Mouse (Mus musculus) frontal cortex, postnatal 36 days (tissue): Measurements from ENCODE around the gene Snrnp27.

Source experiments
- DNase-seq, 2 experiments: peaks; one replicate each; pipeline ENCODE4 v3.0.0; 2022; ENCODE audit warnings: low spot score in 2 of 2

Gene Snrnp27

DNA sequence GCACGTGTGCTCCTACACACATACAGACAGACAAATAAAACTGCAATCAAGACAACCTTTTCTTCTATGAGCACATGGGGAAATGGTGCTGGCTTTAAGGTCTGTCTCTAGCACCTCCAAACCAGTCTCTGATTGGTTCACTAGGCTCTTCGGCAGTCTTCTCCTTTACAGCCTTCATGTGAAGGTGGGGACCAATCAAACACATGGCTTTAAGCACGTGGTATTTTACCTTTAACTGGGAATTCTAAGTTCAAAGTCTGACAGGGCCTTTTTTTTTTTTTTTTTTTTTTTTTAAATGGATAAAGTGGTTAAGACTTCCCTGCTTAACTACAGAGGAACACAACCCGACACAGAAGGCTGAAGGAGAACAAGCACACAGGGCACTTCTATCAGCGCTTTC, 19.2 kb downstream of the Snrnp27 start:
- no peak for DNase-seq

DNA sequence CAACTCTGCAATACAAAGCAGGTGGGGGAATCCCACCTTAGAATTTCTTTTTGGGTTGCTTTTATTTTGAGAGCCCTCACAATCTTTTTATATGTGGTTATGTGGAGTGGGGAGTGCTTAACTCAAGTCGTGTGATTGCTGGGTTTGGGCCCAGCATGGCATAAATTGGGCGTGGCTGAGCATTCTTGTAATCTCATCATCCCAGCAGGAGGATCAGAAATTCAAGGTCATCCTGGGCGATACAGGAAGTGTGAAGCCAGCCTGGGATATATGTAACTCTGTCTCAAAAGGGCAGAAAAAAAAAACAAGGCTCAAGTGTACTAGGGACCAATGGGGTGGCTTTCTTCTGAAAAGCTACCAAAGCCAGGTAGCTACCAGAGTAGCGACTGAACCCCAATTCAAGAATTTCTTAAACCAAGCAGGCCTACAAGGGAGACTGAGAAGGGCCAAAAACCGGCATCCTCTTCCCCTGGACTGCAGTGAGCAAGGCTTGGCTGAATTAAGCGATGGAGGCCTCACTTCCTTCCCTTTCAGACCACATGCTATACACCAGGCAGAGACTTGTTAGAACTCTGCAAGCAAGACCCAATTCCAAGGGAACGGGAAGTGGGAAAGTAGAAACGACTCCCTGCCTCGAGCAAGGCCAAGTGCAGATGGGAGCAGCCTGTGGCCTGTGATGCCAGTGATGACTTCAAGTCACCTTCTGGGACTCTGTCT, 24.0 kb downstream of the Snrnp27 start:
- no peak for DNase-seq

DNA sequence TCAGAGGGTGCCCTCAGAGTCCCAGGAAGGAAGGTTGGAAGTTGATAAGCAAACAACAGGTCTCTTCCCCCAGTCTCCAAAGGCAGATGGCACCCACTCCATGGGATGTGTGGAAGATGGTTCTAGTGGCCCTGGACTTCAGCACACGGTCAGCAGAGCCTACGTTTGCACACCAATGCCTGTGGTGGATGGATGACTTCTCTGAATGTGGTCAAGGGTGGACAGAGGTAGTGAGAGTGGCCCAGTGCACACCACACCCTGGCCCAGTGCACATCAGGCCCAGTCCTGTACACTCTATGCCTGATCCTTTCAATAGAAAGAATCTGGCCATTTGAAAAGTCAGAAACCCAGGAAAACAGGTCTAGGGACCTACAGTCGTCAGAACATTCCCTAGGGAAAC, 25.8 kb downstream of the Snrnp27 start:
- DNase-seq = no peak

DNA sequence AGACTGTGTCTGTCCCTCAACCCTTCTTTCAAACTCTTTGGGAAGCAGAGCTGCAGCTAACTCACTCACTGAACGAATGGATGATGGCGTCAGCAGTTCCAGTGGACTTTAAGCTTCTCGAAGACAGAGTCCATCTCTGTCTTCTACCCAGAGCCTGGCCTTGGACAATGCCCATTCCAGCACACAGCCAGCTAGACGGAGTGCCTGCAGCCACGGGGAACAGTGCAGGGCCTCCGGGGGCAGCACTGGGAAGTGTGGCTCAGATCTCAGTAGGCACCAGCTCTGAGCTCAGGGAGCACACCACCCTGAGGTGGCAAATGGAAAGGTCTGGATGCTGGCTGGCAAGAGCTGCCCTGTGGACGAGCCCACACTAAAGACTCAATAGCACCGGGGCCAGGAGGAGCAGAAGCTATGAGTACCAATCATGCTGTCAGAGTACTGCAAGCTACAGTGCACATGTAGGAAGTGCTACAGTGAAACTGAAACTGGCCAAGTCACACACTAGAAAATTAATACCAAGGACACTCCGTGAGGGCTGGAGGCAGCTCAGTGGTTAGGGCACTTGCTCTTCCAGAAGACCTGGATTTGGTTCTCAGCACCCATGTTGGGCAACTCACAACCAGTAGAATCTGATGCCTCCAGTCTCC, 29.9 kb downstream of the Snrnp27 start:
- no peak for DNase-seq

DNA sequence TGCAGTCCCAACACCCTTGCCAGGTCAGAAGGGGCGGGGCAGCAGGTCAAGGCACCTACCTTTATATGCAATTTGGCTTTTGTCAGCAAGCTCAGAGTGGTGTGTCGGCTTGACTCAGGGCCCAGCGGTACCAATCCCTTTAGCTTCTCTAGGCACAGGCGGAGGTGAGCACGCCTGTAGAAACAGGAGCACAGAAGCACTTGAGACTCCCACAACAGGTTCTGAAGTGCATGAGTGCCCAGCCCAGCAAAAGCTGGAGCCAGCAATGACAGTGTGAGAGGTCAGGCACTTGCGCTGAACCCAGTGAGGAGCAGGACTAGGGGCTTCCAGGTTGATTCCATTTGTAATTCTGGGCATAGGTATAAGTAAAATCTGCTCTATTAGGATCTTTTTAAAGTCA, 31.3 kb downstream of the Snrnp27 start:
- DNase-seq = no peak

DNA sequence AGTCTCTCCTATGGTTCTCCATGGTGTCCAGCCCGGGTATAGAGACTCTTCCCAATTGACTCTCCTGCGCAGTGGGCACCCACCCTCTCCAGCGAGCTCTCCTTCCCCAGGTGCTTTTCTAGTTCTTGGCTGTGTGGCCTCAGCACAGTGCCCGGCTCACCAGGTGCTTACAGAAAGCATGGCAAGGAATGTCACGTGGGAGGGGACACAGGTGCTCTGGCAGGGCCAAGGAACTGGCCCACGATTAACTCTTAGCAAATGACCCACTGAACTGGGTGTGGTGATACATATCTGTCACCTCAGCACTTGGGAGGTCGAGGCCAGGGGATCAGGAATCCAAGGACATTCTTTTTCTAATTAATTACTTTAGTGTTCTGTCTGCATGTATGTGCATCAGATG, 38.2 kb downstream of the Snrnp27 start:
- DNase-seq = no peak

DNA sequence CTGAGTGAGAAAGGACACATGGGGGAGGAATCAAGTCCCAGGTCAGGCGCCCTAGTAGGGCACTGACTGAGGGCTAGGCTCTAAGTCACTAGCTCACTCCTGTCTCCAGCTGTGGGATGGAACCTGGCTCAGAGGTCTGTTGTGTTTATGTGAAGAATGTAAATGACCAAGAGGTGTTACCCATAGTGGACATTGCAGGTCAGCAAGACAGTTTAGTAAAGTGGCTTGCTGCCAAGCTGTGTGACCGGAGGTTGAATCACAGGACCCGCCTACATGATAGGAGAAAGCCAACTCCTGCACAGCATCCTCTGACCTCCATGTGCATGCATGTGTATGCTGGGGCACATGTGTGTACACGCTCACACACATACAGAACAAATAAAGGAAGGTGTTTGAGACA, 38.8 kb downstream of the Snrnp27 start:
- no peak for DNase-seq

DNA sequence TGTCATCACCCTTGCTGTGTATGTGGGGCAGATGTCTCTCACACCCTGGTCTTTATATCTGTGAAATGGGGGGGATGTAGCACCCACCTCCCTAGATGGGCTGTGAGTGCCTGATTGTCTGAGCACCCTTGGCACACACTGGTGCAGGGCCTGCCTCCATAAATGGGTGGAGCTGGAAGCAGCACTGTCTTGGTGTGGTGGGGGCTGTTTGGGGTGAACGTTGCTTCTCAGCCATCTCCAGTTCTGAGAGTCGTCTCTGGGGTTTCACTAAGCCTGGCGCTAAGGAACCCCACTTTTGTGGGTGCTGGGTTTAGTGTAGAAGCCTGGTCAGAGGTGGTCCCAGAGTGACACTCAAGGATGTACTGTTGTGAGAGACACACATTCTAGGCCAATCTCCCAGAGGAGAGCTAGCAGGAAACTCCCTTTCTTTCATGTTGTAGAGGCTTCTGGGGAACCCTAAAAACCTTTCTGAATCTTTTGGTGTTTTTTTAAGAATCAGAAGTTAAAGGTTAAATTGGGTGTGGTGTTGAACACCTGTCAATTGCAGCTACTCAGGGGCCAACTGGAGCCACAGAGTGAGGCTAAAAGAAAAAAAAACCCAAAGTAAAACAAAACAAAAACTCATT, 39.4 kb downstream of the Snrnp27 start:
- no peak for DNase-seq

DNA sequence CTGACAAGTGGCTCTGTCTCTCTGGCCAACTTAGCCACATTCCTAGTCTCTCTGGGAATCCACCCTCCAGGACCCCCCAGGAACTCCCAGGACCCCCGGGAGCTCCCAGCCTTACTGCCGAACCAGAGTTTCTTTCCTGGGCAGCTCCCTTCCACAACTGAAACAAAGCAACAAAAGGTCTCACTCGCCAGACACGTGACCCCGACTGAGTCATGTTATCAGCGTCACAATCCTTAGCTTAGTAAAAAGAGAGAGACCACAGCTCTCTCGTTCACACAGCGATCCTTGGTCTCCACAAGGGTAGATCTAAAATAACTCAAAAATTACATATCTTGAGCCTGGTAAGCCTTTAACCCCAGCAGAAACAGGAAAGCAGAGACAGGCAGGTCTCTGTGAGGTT, 42.6 kb downstream of the Snrnp27 start:
- DNase-seq = no peak

DNA sequence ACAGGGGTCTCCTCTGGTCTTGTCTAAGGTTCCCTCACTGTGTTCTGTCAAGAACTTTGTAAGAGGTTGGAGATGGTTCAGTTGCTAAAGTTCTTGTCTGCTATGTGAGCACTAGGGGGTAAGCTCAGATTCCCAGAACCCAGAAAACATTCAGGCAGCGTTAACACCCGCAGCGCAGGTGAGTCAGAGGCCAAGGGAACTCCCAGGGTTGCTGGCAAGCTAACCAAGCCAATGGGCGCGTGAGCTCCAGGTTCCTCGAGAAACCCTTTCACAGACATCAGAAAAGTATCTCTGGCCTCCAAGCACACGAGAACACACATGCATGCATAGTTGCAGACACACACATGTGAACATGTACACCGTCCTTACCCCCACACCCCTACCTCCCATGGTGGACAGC, 43.5 kb downstream of the Snrnp27 start:
- DNase-seq = no peak

DNA sequence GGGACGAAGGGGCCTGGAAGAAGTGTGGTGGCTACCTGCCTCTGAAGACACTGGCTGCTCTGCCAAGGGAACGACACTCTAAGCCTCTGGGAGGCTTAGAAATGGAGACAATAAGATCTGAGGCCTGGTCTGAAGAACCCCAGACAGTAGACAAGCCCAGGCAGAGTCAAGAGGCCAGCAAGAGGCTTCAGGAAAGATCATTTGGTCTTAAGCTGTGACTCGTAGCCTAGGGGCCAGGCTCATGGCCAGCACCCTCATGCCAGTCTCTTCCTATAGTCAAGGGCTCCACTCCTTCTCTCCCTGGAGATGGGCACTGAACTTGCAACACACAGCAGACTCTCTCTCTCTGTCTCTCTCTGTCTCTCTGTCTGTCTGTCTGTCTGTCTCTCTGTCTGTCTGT, 44.2 kb downstream of the Snrnp27 start:
- no peak for DNase-seq

DNA sequence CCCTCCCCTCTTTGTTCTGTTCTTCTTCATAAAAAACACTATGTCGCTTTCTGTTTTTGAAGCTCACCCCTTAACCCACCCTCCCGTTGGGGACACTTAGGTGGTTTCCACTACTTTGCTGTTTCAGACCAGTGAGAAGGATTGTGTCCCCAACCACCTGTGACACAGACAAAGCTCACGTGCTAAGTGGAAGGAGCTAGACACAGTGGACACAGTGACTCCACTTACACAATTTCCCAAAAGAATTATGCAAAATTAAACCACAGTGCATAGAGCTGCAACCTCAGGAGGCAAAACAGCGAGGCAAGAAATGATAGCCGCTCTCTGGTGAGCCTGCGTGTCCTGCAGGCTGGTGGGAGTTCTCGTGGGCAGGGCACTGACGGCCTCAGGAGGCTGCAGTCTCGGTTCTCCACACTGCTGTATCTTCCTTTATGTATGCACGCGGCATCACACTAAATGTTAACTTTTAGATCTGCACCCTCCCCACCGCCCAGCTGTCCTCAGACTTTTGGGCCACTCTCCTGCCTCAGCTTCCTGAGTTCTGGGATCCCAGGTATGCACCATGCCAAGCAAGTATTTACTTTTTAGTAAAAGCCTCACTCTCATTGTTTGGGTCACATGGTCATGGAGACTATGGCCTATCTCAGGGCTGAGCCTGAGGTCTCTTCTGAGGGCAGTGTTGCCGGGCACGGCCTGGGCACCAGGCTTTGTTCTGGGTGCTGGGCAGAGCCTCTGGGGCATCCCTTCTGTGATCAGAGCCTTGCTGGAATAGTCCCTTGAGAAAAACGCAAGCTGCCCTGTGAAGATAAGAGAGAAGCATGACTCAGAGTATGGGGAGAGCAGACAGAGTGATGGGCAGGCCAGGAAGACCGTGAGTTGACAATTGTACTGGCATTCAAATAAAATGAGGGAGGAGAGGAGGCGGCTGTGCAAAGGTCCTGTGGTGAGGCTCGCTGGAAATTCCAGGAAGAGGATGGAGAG, 44.9 kb downstream of the Snrnp27 start:
- DNase-seq = no peak

DNA sequence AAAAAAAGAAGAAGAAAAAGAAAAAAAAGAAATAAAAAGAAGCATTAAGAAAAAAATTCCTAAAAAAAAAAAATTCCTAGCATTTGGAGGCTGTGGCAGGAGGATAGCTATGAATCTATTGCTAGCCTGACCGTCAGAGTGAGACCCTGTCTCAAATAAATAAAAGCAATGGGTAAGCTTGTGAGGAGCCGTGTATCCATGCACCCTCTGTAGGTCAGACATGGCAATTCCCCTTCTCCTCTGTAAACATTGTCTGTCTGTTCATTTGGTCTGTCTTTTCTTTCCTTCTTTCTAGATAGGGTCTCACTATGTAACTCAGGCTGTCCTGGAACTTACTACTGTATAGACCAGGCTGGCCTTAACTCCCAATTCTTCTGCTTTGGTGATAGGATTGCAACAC, 45.9 kb downstream of the Snrnp27 start:
- no peak for DNase-seq

DNA sequence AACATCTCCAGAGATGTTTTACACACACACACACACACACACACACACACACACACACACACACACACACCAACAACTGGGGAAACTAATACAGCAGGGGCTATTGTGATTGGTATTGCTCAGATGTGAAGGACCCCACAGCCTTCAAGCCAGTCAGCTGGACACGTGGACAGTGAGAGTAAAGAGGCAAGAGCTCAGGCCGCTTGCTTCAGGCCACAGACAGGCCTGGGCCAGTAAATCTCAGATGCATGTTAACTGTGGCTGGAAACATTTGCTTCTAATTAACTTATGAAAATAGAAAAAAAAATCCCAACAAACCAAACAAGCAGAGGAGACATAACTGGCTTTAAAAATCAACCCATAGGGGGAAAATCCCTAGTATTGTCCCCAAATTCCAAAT, 46.5 kb downstream of the Snrnp27 start:
- DNase-seq = no peak

DNA sequence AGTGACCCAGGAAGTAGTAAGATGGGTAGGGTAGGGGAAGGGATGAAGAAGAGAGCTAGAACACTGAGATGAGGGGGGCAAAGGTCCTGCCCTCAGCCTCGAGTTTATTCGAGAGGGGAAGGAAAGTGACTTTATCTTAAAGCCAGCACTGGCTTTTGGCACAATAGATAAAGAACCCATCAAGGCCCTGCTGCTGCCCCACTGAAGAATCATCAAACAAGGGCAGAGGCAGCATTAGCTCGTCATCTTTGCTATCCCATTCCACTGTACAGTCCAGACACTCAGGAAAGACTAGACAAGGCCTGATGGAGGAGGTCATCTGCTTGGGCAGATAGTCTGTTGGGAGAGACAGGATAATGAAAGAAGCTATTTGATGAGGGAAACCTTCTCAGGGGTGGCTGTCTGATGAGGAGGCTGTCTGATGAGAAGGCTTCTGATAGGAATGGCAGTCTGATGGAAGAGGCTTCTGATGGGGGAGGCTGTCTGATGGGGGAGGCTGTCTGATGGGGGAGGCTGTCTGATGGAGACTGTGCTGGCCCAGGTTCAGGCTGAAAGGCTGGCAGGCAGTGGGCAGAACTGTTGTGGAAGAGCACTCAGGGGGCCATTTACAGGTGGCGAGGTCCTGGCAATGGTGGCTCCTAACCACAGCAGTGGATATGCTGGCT, 47.0 kb downstream of the Snrnp27 start:
- DNase-seq = no peak

DNA sequence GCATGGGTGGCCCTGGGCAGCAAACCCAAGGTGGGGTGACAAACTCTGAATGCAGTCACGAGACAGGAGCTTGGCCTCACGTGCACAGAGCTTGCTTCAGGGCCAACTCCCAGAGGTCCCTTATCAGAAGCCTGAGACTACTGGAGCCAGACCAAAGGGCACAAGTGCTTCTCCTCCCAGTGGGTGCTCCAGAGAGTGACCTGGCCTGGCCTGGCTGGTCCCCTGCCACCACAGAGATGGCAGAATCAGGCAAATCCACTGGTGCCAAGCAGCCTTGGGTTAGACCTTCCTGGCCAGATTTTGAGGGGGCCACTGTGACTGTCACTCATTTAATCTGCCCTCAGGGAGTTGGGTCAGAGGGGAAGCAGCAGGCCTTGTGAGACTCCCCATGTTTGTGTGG, 47.8 kb downstream of the Snrnp27 start:
- no peak for DNase-seq

DNA sequence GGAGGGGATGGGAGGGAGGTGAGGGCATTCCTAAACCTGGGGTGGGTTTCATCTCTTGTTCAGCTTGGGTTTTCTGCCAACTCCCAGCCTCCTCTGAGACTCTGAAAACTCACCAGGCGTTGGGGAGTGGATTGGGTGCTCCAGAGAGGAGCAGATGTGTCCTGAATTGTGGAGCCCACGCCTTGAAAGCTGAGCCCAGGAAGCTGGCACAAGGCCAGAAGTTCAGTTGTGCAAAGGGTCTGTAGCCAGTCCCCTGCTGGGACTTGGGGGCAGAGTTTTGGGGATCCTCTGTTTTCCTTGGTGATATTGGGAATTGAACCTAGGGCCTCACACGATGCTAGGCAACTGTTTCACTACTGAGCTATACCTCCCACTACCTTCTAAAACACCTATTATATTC, 54.2 kb downstream of the Snrnp27 start:
- no peak for DNase-seq

DNA sequence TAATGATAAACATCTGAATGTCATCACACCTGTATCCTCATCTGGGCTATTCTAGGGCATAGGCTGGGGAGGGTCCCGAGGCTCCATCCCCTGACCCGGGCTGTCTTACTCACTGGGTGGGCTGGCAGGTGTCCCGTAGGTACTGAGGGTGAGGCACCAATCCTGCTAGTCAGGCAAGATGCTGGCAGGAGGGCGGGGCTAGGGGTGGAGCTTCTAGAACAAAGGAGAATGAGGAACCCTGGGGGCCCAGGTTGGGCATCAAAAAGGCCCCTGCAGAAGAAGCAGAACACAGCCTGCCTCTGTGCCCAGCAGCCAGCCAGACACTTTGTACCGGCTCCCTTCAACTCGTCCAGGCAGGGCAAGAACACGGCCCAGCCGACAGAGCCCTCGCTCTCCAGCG, 56.4 kb downstream of the Snrnp27 start, which contains the start of gene Asprv1:
Gene Asprv1, plus strand, starts transcription at position 219 of the 400 bp plus-strand sequence.
- DNase-seq = no peak
